Mouse (Mus musculus) olfactory bulb, adult 2 months (tissue): ENCODE measurements around the gene Nos2. TPM values are rescaled to one million over a fixed set of nuclear protein-coding genes. Genes with fewer than 3 reads are reported as not detected.

ENCODE experiments used
- H3K27ac ChIP-seq: fragments of 200-500 bp; 2 replicates; pipeline ENCODE4 v1.5.1; 2012; ENCODE audit warnings: low read depth, low read length; ENCODE audit not compliant: insufficient read depth
- H3K4me1 ChIP-seq: fragments of 200-500 bp; 2 replicates; pipeline ENCODE4 v1.6.1; 2012; ENCODE audit warnings: low read length; ENCODE audit not compliant: control insufficient read depth, insufficient read depth
- H3K4me3 ChIP-seq: fragments of 200-500 bp; 2 replicates; pipeline ENCODE4 v1.5.1; 2012; ENCODE audit warnings: mild to moderate bottlenecking, low read depth, low read length, moderate library complexity; ENCODE audit not compliant: insufficient read depth
- CTCF ChIP-seq: fragments of 200-500 bp; IDR thresholded peaks from 2 replicates; pipeline ENCODE4 v1.5.1; 2012; ENCODE audit warnings: low read depth, mild to moderate bottlenecking, low read length, moderate library complexity; ENCODE audit not compliant: insufficient read depth
- POLR2A ChIP-seq: fragments of 200-500 bp; IDR thresholded peaks from 2 replicates; pipeline ENCODE4 v1.6.1; 2012; ENCODE audit warnings: mild to moderate bottlenecking, low read depth, low read length, moderate library complexity; ENCODE audit not compliant: insufficient read depth
- WGBS: fragments of 180-500 bp; shearing (Covaris S2); methylation state at CpG from one replicate; pipeline ENCODE4 v1.1.7; 2018; 5-methylcytosine and 5-hydroxymethylcytosine counted together
- polyA plus RNA-seq: library from polyadenylated mRNA; stranded (reverse); fragments of >200 nt; gene quantifications from 2 replicates; pipeline ENCODE4 v1.2.4, GENCODE M21; 2012; ENCODE audit warnings: low replicate concordance; ENCODE audit not compliant: missing spikeins, insufficient read depth, insufficient read length

Nos2 gene
- polyA plus RNA-seq, 1 experiment: not detected

- WGBS: 91% methylated on average over 1 of the region's 1 CpGs
- Histone ChIP-seq H3K4me3 (no peak overlapping the region), H3K27ac (no peak overlapping the region), H3K4me1 (no peaks in the 10 kb centered on the region)
- TF ChIP-seq POLR2A (no peak), CTCF (no peak)
Measured at GRCm38 (mm10) chr11:78943083-78943482, 22.5 kb downstream of the Nos2 start.

- TF ChIP-seq CTCF (no peak), POLR2A (no peak)
- WGBS: 64% methylated on average over 8 of the region's 8 CpGs
- no peak overlapping the region for H3K27ac ChIP-seq
Measured at GRCm38 (mm10) chr11:78950365-78950764, 29.8 kb downstream of the Nos2 start.

GRCm38 (mm10) chr11:78952467-78952866 is 31.9 kb downstream of the Nos2 start:
- Histone ChIP-seq H3K4me1 (peaks cover 7% of the 10 kb centered on the region), H3K27ac (no peak overlapping the region), H3K4me3 (peak overlapping the region; percentile 8; the same call in 1 of the 2 replicates)
- WGBS: 12% methylated on average over 17 of the region's 17 CpGs
- TF ChIP-seq POLR2A (no peak), CTCF (no peak)

More at GRCm38 (mm10) chr11:78950365-78950764, 29.8 kb downstream of the Nos2 start:
- Histone ChIP-seq H3K4me1 (peaks cover 5% of the 10 kb centered on the region), H3K4me3 (no peak overlapping the region)

GRCm38 (mm10) chr11:78956260-78956659 is 35.7 kb downstream of the Nos2 start:
- Histone ChIP-seq H3K4me3 (no peak overlapping the region), H3K4me1 (peaks cover 7% of the 10 kb centered on the region), H3K27ac (no peak overlapping the region)
- 11% methylated on average over 7 of the region's 7 CpGs for WGBS
- TF ChIP-seq POLR2A: no peak
- TF ChIP-seq CTCF: peak; percentile 63; the same call in 1 of the 2 replicates

GRCm38 (mm10) chr11:78959367-78959766 is 38.8 kb downstream of the Nos2 start:
- WGBS: 84% methylated on average over 8 of the region's 8 CpGs
- no peak for TF ChIP-seq CTCF
- no peak for TF ChIP-seq POLR2A
- Histone ChIP-seq H3K27ac (no peak overlapping the region), H3K4me3 (no peak overlapping the region), H3K4me1 (peaks cover 2% of the 10 kb centered on the region; the same call in 1 of the 2 replicates)

GRCm38 (mm10) chr11:78959841-78960520 is 39.4 kb downstream of the Nos2 start:
- Histone ChIP-seq H3K27ac (no peak overlapping the region), H3K4me1 (peaks cover 2% of the 10 kb centered on the region; the same call in 1 of the 2 replicates), H3K4me3 (no peak overlapping the region)
- TF ChIP-seq CTCF (no peak), POLR2A (no peak)
- WGBS: 77% methylated on average over 5 of the region's 5 CpGs

- 94% methylated on average over 5 of the region's 5 CpGs for WGBS
Measured at GRCm38 (mm10) chr11:78961221-78961620, 40.6 kb downstream of the Nos2 start.

GRCm38 (mm10) chr11:78967371-78967770 is 46.8 kb downstream of the Nos2 start:
- Histone ChIP-seq H3K4me3 (no peak overlapping the region), H3K4me1 (no peaks in the 10 kb centered on the region), H3K27ac (no peak overlapping the region)
- WGBS: 25% methylated on average over 4 of the region's 4 CpGs
- TF ChIP-seq POLR2A (no peak), CTCF (no peak)

More at GRCm38 (mm10) chr11:78961221-78961620, 40.6 kb downstream of the Nos2 start:
- peaks cover 2% of the 10 kb centered on the region; the same call in 1 of the 2 replicates for H3K4me1 ChIP-seq
- H3K27ac ChIP-seq: no peak overlapping the region
- H3K4me3 ChIP-seq: no peak overlapping the region
- TF ChIP-seq POLR2A (no peak), CTCF (no peak)

GRCm38 (mm10) chr11:78968121-78968520 is 47.5 kb downstream of the Nos2 start:
- H3K27ac ChIP-seq: no peak overlapping the region
- H3K4me1 ChIP-seq: no peaks in the 10 kb centered on the region; the same call in 1 of the 2 replicates
- WGBS: 88% methylated on average over 4 of the region's 4 CpGs
- H3K4me3 ChIP-seq: no peak overlapping the region
- no peak for TF ChIP-seq POLR2A
- no peak for TF ChIP-seq CTCF
